Mouse (Mus musculus) kidney, adult 2 months (tissue): ENCODE results near the gene Tnpo3.

ENCODE experiments used
- CTCF ChIP-seq: fragments of 200-500 bp; conservative IDR thresholded peaks from 2 replicates; pipeline ENCODE4 v1.5.1; 2011; ENCODE audit warnings: low read depth, mild to moderate bottlenecking, control low read depth, low read length, moderate library complexity, mixed read lengths; ENCODE audit not compliant: insufficient read depth, insufficient read length
- POLR2A ChIP-seq: fragments of 200-500 bp; IDR thresholded peaks from one replicate; pipeline ENCODE4 v1.6.1; 2011; ENCODE audit warnings: low read depth, low read length, control low read depth

- TF ChIP-seq POLR2A, result no peak
- TF ChIP-seq CTCF, result no peak
These were observed 70.2 kb downstream of the Tnpo3 start for GRCm38 (mm10) chr6:29539502-29539901.
